ENCODE assay signal across 12 mouse cellular contexts in genomic region chr19:55747926-55748291, GRCm38 (mm10). TPM values are rescaled to one million over a fixed set of nuclear protein-coding genes. Genes with fewer than 3 reads are reported as not detected.
DNase-seq lines count a peak whose midpoint lies in the region; ATAC-seq lines count a peak whose summit lies in the region.
"Had no signal": no experiment of that assay in that cellular context is flagged by ENCODE, and none has a peak within 500 bp of the region (broad histone marks: within the 10 kb centered on the region; RNA-seq: fewer than 3 reads in every experiment).

No protein-coding gene starts in this region.

- H3K36me3 ChIP-seq in heart, embryonic 16.5 days (ENCODE audit: control insufficient read depth, insufficient read depth), result no peaks in the 10 kb centered on the region
- H3K36me3 ChIP-seq in embryonic facial prominence, embryonic 13.5 days, result no peaks in the 10 kb centered on the region
- H3K36me3 ChIP-seq in limb, embryonic 15.5 days, result no peaks in the 10 kb centered on the region; the same call in 1 of the 2 replicates
- H3K36me3 ChIP-seq: lung, embryonic 15.5 days had no signal

- no peak overlapping the region for H3K4me3 ChIP-seq in heart, embryonic 16.5 days (ENCODE audit: low read length)
- peak overlapping the region; percentile 28 for H3K4me3 ChIP-seq in embryonic facial prominence, embryonic 13.5 days
- no peak overlapping the region; the same call in 1 of the 2 replicates for H3K4me3 ChIP-seq in limb, embryonic 15.5 days
- H3K4me3 ChIP-seq: lung, embryonic 15.5 days had no signal

- peaks cover 64% of the 10 kb centered on the region for H3K4me1 ChIP-seq in heart, embryonic 16.5 days (ENCODE audit: control insufficient read depth, insufficient read depth, low read length)
- H3K4me1 ChIP-seq in embryonic facial prominence, embryonic 13.5 days, result peaks cover 84% of the 10 kb centered on the region
- peaks cover 73% of the 10 kb centered on the region for H3K4me1 ChIP-seq in limb, embryonic 15.5 days

- no peak for DNase-seq in heart, postnatal 36 days
- DNase-seq in 3T3-L1 (ENCODE audit: low read depth, low spot score), result peak; percentile 42
- DNase-seq in cerebellum, adult 18-20 months, result no peak
- no peak for DNase-seq in lung, postnatal 14 days
- no peak for DNase-seq in layer of hippocampus, postnatal 25 days (ENCODE audit: extremely low spot score in 1 of 2, low spot score in 1 of 2)
- DNase-seq: right cerebral cortex, postnatal 4 days; thymus, adult 18-20 months had no signal

- 25% methylated on average over 6 of the region's 6 CpGs for WGBS in heart, embryonic 16.5 days
- WGBS in embryonic facial prominence, embryonic 13.5 days, result 12% methylated on average over 6 of the region's 6 CpGs
- WGBS in limb, embryonic 15.5 days, result 17% methylated on average over 6 of the region's 6 CpGs

- peak overlapping the region; percentile 36 for H3K4me2 ChIP-seq in heart, embryonic 16.5 days (ENCODE audit: low read depth, low read length)
- peak overlapping the region; percentile 91 for H3K4me2 ChIP-seq in embryonic facial prominence, embryonic 13.5 days
- peak overlapping the region; percentile 37 for H3K4me2 ChIP-seq in limb, embryonic 15.5 days
- H3K4me2 ChIP-seq: lung, embryonic 15.5 days had no signal

- intact Hi-C loops in heart, postnatal 36 days (cut with DNase I), result loop anchor here (10.0 kb wide), 1 partner anchor 387 kb away; no protein-coding TSS in a partner anchor

- no peak overlapping the region for H3K9ac ChIP-seq in heart, embryonic 16.5 days (ENCODE audit: low read length)
- 0 out of 2 replicates have a peak overlapping the region, but pooled peaks have one; percentile 27 for H3K9ac ChIP-seq in embryonic facial prominence, embryonic 13.5 days
- H3K9ac ChIP-seq in limb, embryonic 15.5 days, result no peak overlapping the region
- H3K9ac ChIP-seq: lung, embryonic 15.5 days had no signal

- peak overlapping the region; percentile 33 for H3K27ac ChIP-seq in heart, embryonic 16.5 days (ENCODE audit: low read length)
- H3K27ac ChIP-seq in embryonic facial prominence, embryonic 13.5 days, result peak overlapping the region; percentile 88
- H3K27ac ChIP-seq in limb, embryonic 15.5 days, result peak overlapping the region; percentile 64

- no peaks in the 10 kb centered on the region for H3K27me3 ChIP-seq in heart, embryonic 16.5 days (ENCODE audit: control insufficient read depth, insufficient read depth, low read length)
- no peaks in the 10 kb centered on the region for H3K27me3 ChIP-seq in embryonic facial prominence, embryonic 13.5 days
- H3K27me3 ChIP-seq in limb, embryonic 15.5 days, result no peaks in the 10 kb centered on the region
- H3K27me3 ChIP-seq: lung, embryonic 15.5 days had no signal

- peak; percentile 46 for ATAC-seq in heart, embryonic 16.5 days (replicated peaks; ENCODE audit: extremely low read depth, insufficient read depth, low FRiP score)
- no peak for ATAC-seq in embryonic facial prominence, embryonic 13.5 days (ENCODE audit: insufficient number of reproducible peaks, insufficient read depth, low FRiP score, low TSS enrichment, low read depth)
- ATAC-seq in limb, embryonic 15.5 days (ENCODE audit: insufficient number of reproducible peaks, low FRiP score, low TSS enrichment, low read depth), result no peak
- ATAC-seq: intestine, embryonic 16.5 days had no signal

- no peaks in the 10 kb centered on the region for H3K9me3 ChIP-seq in heart, embryonic 16.5 days (replicated peaks; ENCODE audit: control insufficient read depth, low read length)
- no peaks in the 10 kb centered on the region for H3K9me3 ChIP-seq in embryonic facial prominence, embryonic 13.5 days
- H3K9me3 ChIP-seq in limb, embryonic 15.5 days, result no peaks in the 10 kb centered on the region
- H3K9me3 ChIP-seq: lung, embryonic 15.5 days had no signal

RNA-seq across cellular contexts. Expression of gene Tcf7l2, which starts 6.3 kb away (rescaled TPM):
- polyA plus RNA-seq in heart, embryonic 16.5 days (2015; fragmentation: Nextera tagmentation; extraction: Ambion mirVana), result 36.6 and 45.6 TPM in 2 replicates
- total RNA-seq in heart, postnatal 36 days (2021), result 10 to 100 TPM; 11.9 to 17.9 TPM
- 142 and 157 TPM in 2 replicates for polyA plus RNA-seq in embryonic facial prominence, embryonic 13.5 days (2015; fragmentation: Nextera tagmentation; extraction: Ambion mirVana)
- polyA plus RNA-seq in limb, embryonic 15.5 days (2015; fragmentation: Nextera tagmentation; extraction: Ambion mirVana), result 85.4 and 90.5 TPM in 2 replicates
- 10 to 100 TPM; 12.1 to 13.4 TPM for total RNA-seq in layer of hippocampus, postnatal 25 days (2021)

Comparison
In these comparisons a context has a peak if more than half of its experiments do, and no peak if none do; other contexts are left out.
1. H3K27ac ChIP-seq: peak in every context shown above with its lines; median percentile 88 in embryonic facial prominence, embryonic 13.5 days; 64 in limb, embryonic 15.5 days; 33 in heart, embryonic 16.5 days.
2. H3K4me2 ChIP-seq: peak in every context shown above with its lines; median percentile 91 in embryonic facial prominence, embryonic 13.5 days; 37 in limb, embryonic 15.5 days; 36 in heart, embryonic 16.5 days.